Mouse (Mus musculus): ENCODE data around the gene Trp53rka. TPM values are rescaled to one million over a fixed set of nuclear protein-coding genes. Genes with fewer than 3 reads are reported as not detected.
"Not testable (repeated sequence)": the region's sequence is repeated elsewhere in the genome, so short reads cannot be mapped to it uniquely, and the experiment has no call there.

Trp53rka gene
- polyA plus RNA-seq, 1 experiment = 21.8 TPM

- Histone ChIP-seq H3ac (ENCODE audit: control insufficient read depth, insufficient read length, low read depth) (no peak overlapping the region), H3K79me2 (ENCODE audit: control insufficient read depth, insufficient read depth) (no peaks in the 10 kb centered on the region), H3K4me3 (ENCODE audit: insufficient read depth, poor library complexity, severe bottlenecking) (no peak overlapping the region), H3K27me3 (ENCODE audit: control insufficient read depth, insufficient read depth, insufficient read length) (peaks cover 41% of the 10 kb centered on the region), H3K79me3 (ENCODE audit: low read depth) (no peaks in the 10 kb centered on the region), H3K36me3 (ENCODE audit: control insufficient read depth, insufficient read depth) (no peaks in the 10 kb centered on the region)
- TF ChIP-seq FOSL1 (IDR thresholded peaks at IDR 0.05; ENCODE audit: insufficient read depth, low read length, poor library complexity, severe bottlenecking) (no peak), MYOD1 (IDR thresholded peaks at IDR 0.05; ENCODE audit: control insufficient read depth, insufficient read length, low read depth) (no peak), MAX (IDR thresholded peaks at IDR 0.05) (no peak), CEBPB (IDR thresholded peaks at IDR 0.05; ENCODE audit: low read depth) (no peak), CTCF (IDR thresholded peaks at IDR 0.05; ENCODE audit: control insufficient read depth, insufficient read depth, insufficient read length) (no peak), USF1 (IDR thresholded peaks at IDR 0.05; ENCODE audit: low read depth) (no peak), MYOG (IDR thresholded peaks at IDR 0.05; ENCODE audit: control insufficient read depth, extremely low read depth, insufficient read length) (no peak)
Observed at GRCm38 (mm10) chr2:165515178-165515728, 22.1 kb upstream of the Trp53rka start.

GRCm38 (mm10) chr2:165512870-165513600 lies 19.9 kb upstream of the Trp53rka start:
- TF ChIP-seq USF1 (IDR thresholded peaks at IDR 0.05; ENCODE audit: low read depth) (no peak), MAX (IDR thresholded peaks at IDR 0.05) (no peak), CEBPB (IDR thresholded peaks at IDR 0.05; ENCODE audit: low read depth) (no peak), CTCF (IDR thresholded peaks at IDR 0.05; ENCODE audit: control insufficient read depth, insufficient read depth, insufficient read length) (no peak), MYOD1 (IDR thresholded peaks at IDR 0.05; ENCODE audit: control insufficient read depth, insufficient read length, low read depth) (no peak), FOSL1 (IDR thresholded peaks at IDR 0.05; ENCODE audit: insufficient read depth, low read length, poor library complexity, severe bottlenecking) (no peak), MYOG (IDR thresholded peaks at IDR 0.05; ENCODE audit: control insufficient read depth, extremely low read depth, insufficient read length) (no peak)
- no peaks in the 10 kb centered on the region for H3K36me3 ChIP-seq (ENCODE audit: control insufficient read depth, insufficient read depth)
- H3K79me3 ChIP-seq (ENCODE audit: low read depth) = no peaks in the 10 kb centered on the region

GRCm38 (mm10) chr2:165512426-165512825 lies 19.3 kb upstream of the Trp53rka start:
- H3ac ChIP-seq (ENCODE audit: control insufficient read depth, insufficient read length, low read depth) = no peak overlapping the region
- H3K79me2 ChIP-seq (ENCODE audit: control insufficient read depth, insufficient read depth) = no peaks in the 10 kb centered on the region
- TF ChIP-seq USF1 (IDR thresholded peaks at IDR 0.05; ENCODE audit: low read depth) (no peak), CEBPB (IDR thresholded peaks at IDR 0.05; ENCODE audit: low read depth) (no peak), MYOG (IDR thresholded peaks at IDR 0.05; ENCODE audit: control insufficient read depth, extremely low read depth, insufficient read length) (no peak), CTCF (IDR thresholded peaks at IDR 0.05; ENCODE audit: control insufficient read depth, insufficient read depth, insufficient read length) (no peak), MYOD1 (IDR thresholded peaks at IDR 0.05; ENCODE audit: control insufficient read depth, insufficient read length, low read depth) (no peak), MAX (IDR thresholded peaks at IDR 0.05) (no peak), FOSL1 (IDR thresholded peaks at IDR 0.05; ENCODE audit: insufficient read depth, low read length, poor library complexity, severe bottlenecking) (no peak)
- H3K36me3 ChIP-seq (ENCODE audit: control insufficient read depth, insufficient read depth) = no peaks in the 10 kb centered on the region
- H3K79me3 ChIP-seq (ENCODE audit: low read depth) = no peaks in the 10 kb centered on the region
- no peak overlapping the region for H3K4me3 ChIP-seq (ENCODE audit: insufficient read depth, poor library complexity, severe bottlenecking)
- peaks cover 39% of the 10 kb centered on the region for H3K27me3 ChIP-seq (ENCODE audit: control insufficient read depth, insufficient read depth, insufficient read length)

More at GRCm38 (mm10) chr2:165512870-165513600, 19.9 kb upstream of the Trp53rka start:
- peaks cover 45% of the 10 kb centered on the region for H3K27me3 ChIP-seq (ENCODE audit: control insufficient read depth, insufficient read depth, insufficient read length)
- no peak overlapping the region for H3ac ChIP-seq (ENCODE audit: control insufficient read depth, insufficient read length, low read depth)
- no peak overlapping the region for H3K4me3 ChIP-seq (ENCODE audit: insufficient read depth, poor library complexity, severe bottlenecking)
- H3K79me2 ChIP-seq (ENCODE audit: control insufficient read depth, insufficient read depth) = no peaks in the 10 kb centered on the region

- peaks cover 33% of the 10 kb centered on the region for H3K27me3 ChIP-seq (ENCODE audit: control insufficient read depth, insufficient read depth, insufficient read length)
- H3ac ChIP-seq (ENCODE audit: control insufficient read depth, insufficient read length, low read depth); H3K36me3 ChIP-seq (ENCODE audit: control insufficient read depth, insufficient read depth); H3K79me3 ChIP-seq (ENCODE audit: low read depth); H3K4me3 ChIP-seq (ENCODE audit: insufficient read depth, poor library complexity, severe bottlenecking); H3K79me2 ChIP-seq (ENCODE audit: control insufficient read depth, insufficient read depth): not testable (repeated sequence)
Observed at GRCm38 (mm10) chr2:165511530-165511929, 18.4 kb upstream of the Trp53rka start.

GRCm38 (mm10) chr2:165510914-165511458 lies 17.9 kb upstream of the Trp53rka start:
- not testable (repeated sequence) for H3ac ChIP-seq (ENCODE audit: control insufficient read depth, insufficient read length, low read depth); H3K79me3 ChIP-seq (ENCODE audit: low read depth); H3K36me3 ChIP-seq (ENCODE audit: control insufficient read depth, insufficient read depth); H3K4me3 ChIP-seq (ENCODE audit: insufficient read depth, poor library complexity, severe bottlenecking); H3K79me2 ChIP-seq (ENCODE audit: control insufficient read depth, insufficient read depth)
- H3K27me3 ChIP-seq (ENCODE audit: control insufficient read depth, insufficient read depth, insufficient read length) = peaks cover 36% of the 10 kb centered on the region

GRCm38 (mm10) chr2:165510466-165510865 lies 17.3 kb upstream of the Trp53rka start:
- Histone ChIP-seq H3K36me3 (ENCODE audit: control insufficient read depth, insufficient read depth) (no peaks in the 10 kb centered on the region), H3K79me3 (ENCODE audit: low read depth) (no peaks in the 10 kb centered on the region), H3ac (ENCODE audit: control insufficient read depth, insufficient read length, low read depth) (no peak overlapping the region), H3K27me3 (ENCODE audit: control insufficient read depth, insufficient read depth, insufficient read length) (peaks cover 40% of the 10 kb centered on the region), H3K79me2 (ENCODE audit: control insufficient read depth, insufficient read depth) (no peaks in the 10 kb centered on the region), H3K4me3 (ENCODE audit: insufficient read depth, poor library complexity, severe bottlenecking) (no peak overlapping the region)
- TF ChIP-seq MYOD1 (IDR thresholded peaks at IDR 0.05; ENCODE audit: control insufficient read depth, insufficient read length, low read depth) (no peak), USF1 (IDR thresholded peaks at IDR 0.05; ENCODE audit: low read depth) (no peak), MYOG (IDR thresholded peaks at IDR 0.05; ENCODE audit: control insufficient read depth, extremely low read depth, insufficient read length) (no peak), CTCF (IDR thresholded peaks at IDR 0.05; ENCODE audit: control insufficient read depth, insufficient read depth, insufficient read length) (no peak), MAX (IDR thresholded peaks at IDR 0.05) (no peak), FOSL1 (IDR thresholded peaks at IDR 0.05; ENCODE audit: insufficient read depth, low read length, poor library complexity, severe bottlenecking) (no peak), CEBPB (IDR thresholded peaks at IDR 0.05; ENCODE audit: low read depth) (no peak)

Measured in C2C12 (cell line).